Mouse (Mus musculus): ENCODE measurements around the gene Akr1c19.

DNA sequence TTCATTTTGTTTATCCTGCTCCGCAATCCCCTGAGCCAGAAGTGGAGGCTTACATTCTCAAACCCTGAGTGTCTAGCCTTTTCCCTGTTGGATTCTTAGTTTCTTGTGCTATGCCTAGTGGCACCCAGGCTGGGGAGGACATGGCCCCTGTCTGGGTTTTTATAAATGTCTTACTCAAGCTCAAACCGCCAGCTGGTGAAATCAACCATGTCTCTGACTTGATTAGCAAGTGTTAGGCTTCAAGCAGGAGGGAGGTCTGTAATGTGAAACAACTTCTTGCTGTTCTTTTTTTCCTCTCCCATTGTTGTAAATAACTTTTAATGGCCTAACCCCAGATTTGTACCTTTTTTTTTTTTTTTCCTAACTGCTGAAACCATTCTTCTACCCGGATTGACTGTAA is 20.8 kb downstream of the Akr1c19 start:
- TF ChIP-seq CTCF (IDR thresholded peaks at IDR 0.05; ENCODE audit: low read depth) (no peak), EP300 (IDR thresholded peaks at IDR 0.05; ENCODE audit: low read depth) (no peak)

Data from liver, postnatal 0 days (tissue).